Mouse (Mus musculus) heart, embryonic 14.5 days (tissue): ENCODE measurements at regions not wholly inside any gene's neighbourhood (a gene's known extent, or its start where the extent isn't known, plus 50 kb on each side); places are given as distances from the start of the nearest gene placed in this dataset.

ENCODE experiments used
- ATAC-seq: fragments of 200-750 bp; cut with Nextera tagmentation; 2 replicates; pipeline ENCODE4 v1.8.0; 2017; ENCODE audit warnings: low read depth, moderate TSS enrichment; ENCODE audit not compliant: insufficient number of reproducible peaks, insufficient read depth, low FRiP score
- H3K27ac ChIP-seq, 2 experiments: fragments of 200-500 bp in 1 of 2; fragments of 300-500 bp in 1 of 2; sonication (generic) in 1 of 2; replicated peaks in 1 of 2; 2 replicates each; pipeline ENCODE4 v1.5.1; 2012 to 2014; ENCODE audit warnings: low read depth in 2 of 2, low read length in 2 of 2, control low read depth in 1 of 2, mild to moderate bottlenecking in 1 of 2, mixed read lengths in 1 of 2; ENCODE audit not compliant: control insufficient read depth in 1 of 2, insufficient read depth in 1 of 2
- H3K27me3 ChIP-seq: fragments of 300-500 bp; sonication (generic); 2 replicates; pipeline ENCODE4 v1.6.1; 2014; ENCODE audit warnings: mild to moderate bottlenecking, low read length, control low read depth; ENCODE audit not compliant: control insufficient read depth, insufficient read depth
- H3K36me3 ChIP-seq: fragments of 300-500 bp; sonication (generic); 2 replicates; pipeline ENCODE4 v1.6.1; 2014; ENCODE audit warnings: mild to moderate bottlenecking, control low read depth, low read length, mixed read lengths; ENCODE audit not compliant: control insufficient read depth, insufficient read depth
- H3K4me1 ChIP-seq, 2 experiments: fragments of 200-500 bp in 1 of 2; fragments of 300-500 bp in 1 of 2; sonication (generic) in 1 of 2; 2 replicates each; pipeline ENCODE4 v1.6.1; 2012 to 2014; ENCODE audit warnings: low read length in 2 of 2, control low read depth in 1 of 2, mixed read lengths in 1 of 2; ENCODE audit not compliant: control insufficient read depth in 2 of 2, insufficient read depth in 2 of 2
- H3K4me2 ChIP-seq: fragments of 300-500 bp; sonication (generic); 2 replicates; pipeline ENCODE4 v1.6.1; 2014; ENCODE audit warnings: mild to moderate bottlenecking, low read length
- H3K4me3 ChIP-seq, 2 experiments: fragments of 200-500 bp in 1 of 2; fragments of 300-500 bp in 1 of 2; sonication (generic) in 1 of 2; 2 replicates each; pipeline ENCODE4 v1.5.1; 2012 to 2014; ENCODE audit warnings: low read length in 2 of 2, mild to moderate bottlenecking in 2 of 2, control low read depth in 1 of 2, low read depth in 1 of 2, moderate library complexity in 1 of 2; ENCODE audit not compliant: control insufficient read depth in 1 of 2, insufficient read depth in 1 of 2
- H3K9ac ChIP-seq: fragments of 300-500 bp; sonication (generic); 2 replicates; pipeline ENCODE4 v1.6.1; 2014; ENCODE audit warnings: mild to moderate bottlenecking, low read length
- H3K9me3 ChIP-seq: fragments of 300-500 bp; sonication (generic); 2 replicates; pipeline ENCODE4 v1.6.1; 2016; ENCODE audit warnings: low read length, control low read depth; ENCODE audit not compliant: control insufficient read depth
- WGBS: fragments of 180-500 bp; shearing (Covaris S2); extraction: QIAGEN DNeasy Blood & Tissue Kit; methylation state at CpG from one replicate; pipeline ENCODE4 v1.1.7; 2014; 5-methylcytosine and 5-hydroxymethylcytosine counted together

GRCm38 (mm10) chr8:100796628-100797027 lies 1380.4 kb upstream of the Cdh8 start:
- no peaks in the 10 kb centered on the region for H3K4me1 ChIP-seq
- no peak overlapping the region for H3K4me3 ChIP-seq
- H3K27me3 ChIP-seq = no peaks in the 10 kb centered on the region
- 30% methylated on average over 1 of the region's 1 CpGs for WGBS
- no peak overlapping the region for H3K27ac ChIP-seq
- no peaks in the 10 kb centered on the region for H3K36me3 ChIP-seq
- no peaks in the 10 kb centered on the region for H3K9me3 ChIP-seq
- no peak overlapping the region for H3K4me2 ChIP-seq
- no peak overlapping the region for H3K9ac ChIP-seq
- ATAC-seq = no peak

GRCm38 (mm10) chr8:100793951-100794350 lies 1377.7 kb upstream of the Cdh8 start:
- Histone ChIP-seq H3K9ac (no peak overlapping the region), H3K4me3 (no peak overlapping the region), H3K4me1 (no peaks in the 10 kb centered on the region), H3K27ac (no peak overlapping the region), H3K9me3 (no peaks in the 10 kb centered on the region), H3K4me2 (no peak overlapping the region), H3K36me3 (no peaks in the 10 kb centered on the region), H3K27me3 (no peaks in the 10 kb centered on the region)
- no peak for ATAC-seq
- 81% methylated on average over 7 of the region's 7 CpGs for WGBS

GRCm38 (mm10) chr8:100790592-100791141 lies 1374.4 kb upstream of the Cdh8 start:
- Histone ChIP-seq H3K36me3 (no peaks in the 10 kb centered on the region), H3K9ac (no peak overlapping the region), H3K4me2 (no peak overlapping the region), H3K4me3 (no peak overlapping the region), H3K4me1 (no peaks in the 10 kb centered on the region), H3K27ac (no peak overlapping the region), H3K9me3 (no peaks in the 10 kb centered on the region), H3K27me3 (no peaks in the 10 kb centered on the region)
- ATAC-seq = no peak
- 76% methylated on average over 11 of the region's 11 CpGs for WGBS

- no peak for ATAC-seq
- H3K36me3 ChIP-seq = no peaks in the 10 kb centered on the region
- no peaks in the 10 kb centered on the region for H3K9me3 ChIP-seq
- WGBS = 71% methylated on average over 6 of the region's 6 CpGs
- no peak overlapping the region for H3K4me3 ChIP-seq
- no peak overlapping the region for H3K4me2 ChIP-seq
- no peaks in the 10 kb centered on the region for H3K4me1 ChIP-seq
- no peak overlapping the region for H3K9ac ChIP-seq
- no peak overlapping the region for H3K27ac ChIP-seq
- no peaks in the 10 kb centered on the region for H3K27me3 ChIP-seq
Measured at GRCm38 (mm10) chr8:100788132-100788531, 1371.9 kb upstream of the Cdh8 start.

- Histone ChIP-seq H3K4me2 (peak overlapping the region; percentile 37), H3K9me3 (no peaks in the 10 kb centered on the region), H3K27ac (no peak overlapping the region), H3K36me3 (no peaks in the 10 kb centered on the region), H3K9ac (no peak overlapping the region), H3K4me3 (no peak overlapping the region), H3K27me3 (no peaks in the 10 kb centered on the region), H3K4me1 (no peaks in the 10 kb centered on the region)
- no peak for ATAC-seq
- WGBS = 22% methylated on average over 9 of the region's 9 CpGs
Measured at GRCm38 (mm10) chr8:100772742-100773370, 1356.6 kb upstream of the Cdh8 start.

GRCm38 (mm10) chr8:100769617-100770016 lies 1353.3 kb upstream of the Cdh8 start:
- no peak overlapping the region for H3K4me2 ChIP-seq
- no peaks in the 10 kb centered on the region for H3K4me1 ChIP-seq
- H3K9me3 ChIP-seq = no peaks in the 10 kb centered on the region
- no peaks in the 10 kb centered on the region for H3K27me3 ChIP-seq
- WGBS = 64% methylated on average over 4 of the region's 4 CpGs
- no peak for ATAC-seq
- H3K36me3 ChIP-seq = no peaks in the 10 kb centered on the region
- H3K9ac ChIP-seq = no peak overlapping the region
- H3K4me3 ChIP-seq = no peak overlapping the region
- H3K27ac ChIP-seq = no peak overlapping the region

- Histone ChIP-seq H3K27ac (no peak overlapping the region), H3K4me2 (no peak overlapping the region), H3K36me3 (no peaks in the 10 kb centered on the region), H3K9me3 (no peaks in the 10 kb centered on the region), H3K27me3 (no peaks in the 10 kb centered on the region), H3K4me3 (no peak overlapping the region), H3K9ac (no peak overlapping the region), H3K4me1 (no peaks in the 10 kb centered on the region)
- 63% methylated on average over 4 of the region's 4 CpGs for WGBS
- ATAC-seq = no peak
Measured at GRCm38 (mm10) chr8:100733927-100734326, 1317.7 kb upstream of the Cdh8 start.

GRCm38 (mm10) chr8:100702365-100702764 lies 1286.1 kb upstream of the Cdh8 start:
- Histone ChIP-seq H3K4me3 (no peak overlapping the region), H3K9me3 (no peaks in the 10 kb centered on the region), H3K4me1 (no peaks in the 10 kb centered on the region), H3K4me2 (no peak overlapping the region), H3K9ac (no peak overlapping the region), H3K27me3 (no peaks in the 10 kb centered on the region), H3K36me3 (no peaks in the 10 kb centered on the region), H3K27ac (no peak overlapping the region)
- no peak for ATAC-seq
- WGBS = 73% methylated on average over 2 of the region's 2 CpGs
